Mouse (Mus musculus): Measurements from ENCODE around the gene AL732309.1.

DNA sequence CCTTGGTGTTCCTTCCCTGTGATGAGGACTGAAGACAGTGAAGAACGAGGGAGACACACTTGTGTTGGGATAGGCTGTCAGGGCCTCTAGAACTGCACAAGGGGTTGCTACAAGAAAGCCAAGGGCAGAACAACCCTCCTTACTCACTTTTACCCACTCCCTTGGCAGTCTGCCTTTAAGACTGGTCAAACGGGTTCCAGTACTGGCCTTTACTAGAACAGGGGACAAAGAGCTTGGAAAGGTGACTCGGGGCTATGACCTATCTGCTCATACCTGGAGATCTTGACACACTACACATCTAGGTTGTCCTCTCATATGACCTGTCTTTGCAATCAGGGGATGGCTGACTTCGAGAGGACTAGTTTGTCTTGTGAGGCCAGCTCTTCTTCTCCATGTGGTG, 9.1 kb downstream of the AL732309.1 start:
- TF ChIP-seq CTCF (IDR thresholded peaks at IDR 0.05; ENCODE audit: low read depth, low read length) = no peak
- no peak for TF ChIP-seq POLR2A (IDR thresholded peaks at IDR 0.05; ENCODE audit: borderline replicate concordance, low read depth, low read length)

Measured in bone marrow macrophage, adult 2 months (primary cell).